Mouse (Mus musculus): Measurements from ENCODE around the gene Ezh1.
A peak's percentile ranks its signal among the peaks of the same experiment; 100 is the strongest.

Ezh1 gene

GRCm38 (mm10) chr11:101180261-101180660 lies 46.0 kb downstream of the Ezh1 start:
- no peak for DNase-seq

- DNase-seq, result no peak
Measured at GRCm38 (mm10) chr11:101179306-101179705, 47.0 kb downstream of the Ezh1 start.

GRCm38 (mm10) chr11:101178061-101179058 lies 47.9 kb downstream of the Ezh1 start:
- no peak for DNase-seq

GRCm38 (mm10) chr11:101176933-101177773 lies 49.1 kb downstream of the Ezh1 start:
- DNase-seq, result peak; percentile 81

- DNase-seq, result no peak
Measured at GRCm38 (mm10) chr11:101176117-101176691, 50.1 kb downstream of the Ezh1 start.

- DNase-seq, result no peak
Measured at GRCm38 (mm10) chr11:101175636-101176116, 50.6 kb downstream of the Ezh1 start.

- DNase-seq, result no peak
Measured at GRCm38 (mm10) chr11:101174851-101175628, 51.2 kb downstream of the Ezh1 start, which contains the start of gene Ccr10. Gene Ccr10 (minus strand): TSS chr11:101175443.

GRCm38 (mm10) chr11:101174389-101174745 lies 51.9 kb downstream of the Ezh1 start:
- no peak for DNase-seq

GRCm38 (mm10) chr11:101173631-101174388 lies 52.5 kb downstream of the Ezh1 start:
- DNase-seq, result peak; percentile 80

- DNase-seq, result no peak
Measured at GRCm38 (mm10) chr11:101173112-101173511, 53.2 kb downstream of the Ezh1 start.

- DNase-seq, result no peak
Measured at GRCm38 (mm10) chr11:101172434-101172815, 53.8 kb downstream of the Ezh1 start.

- DNase-seq, result peak; percentile 40
Measured at GRCm38 (mm10) chr11:101171721-101172433, 54.4 kb downstream of the Ezh1 start.

- DNase-seq, result peak; percentile 84
Measured at GRCm38 (mm10) chr11:101170811-101171610, 55.3 kb downstream of the Ezh1 start, which contains the start of gene Plekhh3. Gene Plekhh3 (minus strand): TSS chr11:101171351.

GRCm38 (mm10) chr11:101170354-101170810 lies 55.9 kb downstream of the Ezh1 start, which contains the start of gene Cntnap1:
Gene Cntnap1 (plus strand): TSS chr11:101170523.
- DNase-seq, result no peak

GRCm38 (mm10) chr11:101169301-101170107 lies 56.8 kb downstream of the Ezh1 start:
- no peak for DNase-seq

GRCm38 (mm10) chr11:101168301-101168980 lies 57.8 kb downstream of the Ezh1 start:
- no peak for DNase-seq

- no peak for DNase-seq
Measured at GRCm38 (mm10) chr11:101167963-101168300, 58.3 kb downstream of the Ezh1 start.
